Mouse (Mus musculus): ENCODE measurements around the gene Mettl18. TPM values are rescaled to one million over a fixed set of nuclear protein-coding genes. Genes with fewer than 3 reads are reported as not detected.

The Mettl18 gene
- polyA plus RNA-seq, 1 experiment = 0.41 TPM

GRCm38 (mm10) chr1:164040385-164041135 is 45.9 kb downstream of the Mettl18 start:
- no peak for TF ChIP-seq GATA1 (IDR thresholded peaks at IDR 0.05; ENCODE audit: borderline replicate concordance, low read length)
- no peak for TF ChIP-seq FLI1 (IDR thresholded peaks at IDR 0.05; ENCODE audit: low read length)
- H3K4me1 ChIP-seq = peaks cover 12% of the 10 kb centered on the region
- peaks cover 6% of the 10 kb centered on the region for H3K27me3 ChIP-seq (replicated peaks)
- no peaks in the 10 kb centered on the region for H3K36me3 ChIP-seq (replicated peaks; ENCODE audit: low read length)
- no peaks in the 10 kb centered on the region for H3K9me3 ChIP-seq
- H3K4me3 ChIP-seq (replicated peaks) = no peak overlapping the region

DNA sequence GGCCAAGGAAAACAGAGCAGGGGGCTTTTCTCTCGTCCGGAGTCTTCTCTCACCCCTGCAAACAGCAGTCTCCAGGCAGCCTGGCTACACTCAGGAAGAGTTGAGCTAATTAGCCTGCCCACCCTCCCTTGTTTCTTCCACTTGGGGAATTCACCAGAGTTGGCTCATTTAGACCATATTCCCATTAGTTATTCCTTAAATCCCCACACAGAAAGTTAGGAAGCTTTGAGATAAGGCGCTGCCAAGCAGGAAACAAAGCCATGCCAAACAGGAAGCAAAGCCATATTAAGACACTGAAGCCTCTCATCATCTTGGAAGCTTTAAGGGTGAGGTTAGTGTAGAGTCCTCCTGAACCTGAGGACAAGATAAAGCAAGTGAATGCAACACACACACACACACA is 48.9 kb downstream of the Mettl18 start:
- Histone ChIP-seq H3K4me1 (peaks cover 21% of the 10 kb centered on the region), H3K9me3 (no peaks in the 10 kb centered on the region)
- no peak for TF ChIP-seq GATA1 (IDR thresholded peaks at IDR 0.05; ENCODE audit: borderline replicate concordance, low read length)
- no peak for TF ChIP-seq FLI1 (IDR thresholded peaks at IDR 0.05; ENCODE audit: low read length)

More for the DNA sequence above, 48.9 kb downstream of the Mettl18 start:
- Histone ChIP-seq H3K36me3 (replicated peaks; ENCODE audit: low read length) (no peaks in the 10 kb centered on the region), H3K4me3 (replicated peaks) (no peak overlapping the region), H3K27me3 (replicated peaks) (peaks cover 8% of the 10 kb centered on the region)

Other genes with a start within 250 kb of the Mettl18 start
- 1.5 TPM in 1 of 2 replicates, not detected in the other for gene Kifap3, start 215.3 kb upstream of the Mettl18 start, polyA plus RNA-seq (2012; ENCODE audit: insufficient read depth, low replicate concordance)
- 1.5 and 3.5 TPM in 2 replicates for gene Scyl3, start 65.8 kb upstream of the Mettl18 start, polyA plus RNA-seq (2012; ENCODE audit: insufficient read depth, low replicate concordance)
- gene BC055324, start 93 bp upstream of the Mettl18 start, polyA plus RNA-seq (2012; ENCODE audit: insufficient read depth, low replicate concordance) = 0.44 TPM in 1 of 2 replicates, not detected in the other
- gene Sele, start 53.3 kb downstream of the Mettl18 start, polyA plus RNA-seq (2012; ENCODE audit: insufficient read depth, low replicate concordance) = not detected in 2 replicates
- gene Sell, start 67.1 kb downstream of the Mettl18 start, polyA plus RNA-seq (2012; ENCODE audit: insufficient read depth, low replicate concordance) = 1.9 TPM in 1 of 2 replicates, not detected in the other
- gene Selp, start 120.4 kb downstream of the Mettl18 start, polyA plus RNA-seq (2012; ENCODE audit: insufficient read depth, low replicate concordance) = 197 and 302 TPM in 2 replicates
- 2.2 and 15.1 TPM in 2 replicates for gene F5, start 156.9 kb downstream of the Mettl18 start, polyA plus RNA-seq (2012; ENCODE audit: insufficient read depth, low replicate concordance)